Mouse (Mus musculus) intestine, postnatal 0 days (tissue): Measurements from ENCODE around the gene Il31ra. TPM values are rescaled to one million over a fixed set of nuclear protein-coding genes. Genes with fewer than 3 reads are reported as not detected.

Source experiments
- ATAC-seq: fragments of 200-750 bp; cut with Nextera tagmentation; 2 replicates; pipeline ENCODE4 v1.8.0; 2017; ENCODE audit warnings: mild to moderate bottlenecking, moderate TSS enrichment, moderate library complexity
- H3K27ac ChIP-seq: fragments of 300-500 bp; sonication (generic); 2 replicates; pipeline ENCODE4 v1.5.1; 2014; ENCODE audit warnings: mild to moderate bottlenecking, low read depth, low read length, moderate library complexity
- H3K27me3 ChIP-seq: fragments of 300-500 bp; sonication (generic); replicated peaks from 2 replicates; pipeline ENCODE4 v1.6.1; 2014; ENCODE audit warnings: low read length, mixed read lengths; ENCODE audit not compliant: control insufficient read depth, insufficient read depth
- H3K36me3 ChIP-seq: fragments of 300-500 bp; sonication (generic); 2 replicates; pipeline ENCODE4 v1.6.1; 2014; ENCODE audit warnings: mild to moderate bottlenecking, moderate library complexity; ENCODE audit not compliant: control insufficient read depth, insufficient read depth
- H3K4me1 ChIP-seq: fragments of 300-500 bp; sonication (generic); replicated peaks from 2 replicates; pipeline ENCODE4 v1.6.1; 2014; ENCODE audit warnings: antibody characterized with exemption, low read length, mixed read lengths; ENCODE audit not compliant: control insufficient read depth, insufficient read depth
- H3K4me2 ChIP-seq: fragments of 300-500 bp; sonication (generic); replicated peaks from 2 replicates; pipeline ENCODE4 v1.6.1; 2014; ENCODE audit warnings: low read depth, mild to moderate bottlenecking, moderate library complexity
- H3K4me3 ChIP-seq: fragments of 300-500 bp; sonication (generic); 2 replicates; pipeline ENCODE4 v1.5.1; 2014; ENCODE audit warnings: low read depth, low read length
- H3K9ac ChIP-seq: fragments of 300-500 bp; sonication (generic); 2 replicates; pipeline ENCODE4 v1.6.1; 2014; ENCODE audit warnings: mild to moderate bottlenecking, low read depth, low read length
- H3K9me3 ChIP-seq: fragments of 300-500 bp; sonication (generic); 2 replicates; pipeline ENCODE4 v1.6.1; 2016; ENCODE audit warnings: mixed run types; ENCODE audit not compliant: control insufficient read depth
- CTCF ChIP-seq: sonication (generic); IDR thresholded peaks from 2 replicates; pipeline ENCODE4 v1.5.1; 2016; ENCODE audit warnings: low read depth, mild to moderate bottlenecking, control low read depth, antibody characterized with exemption, moderate library complexity
- WGBS: fragments of 180-500 bp; shearing (Covaris S2); extraction: QIAGEN DNeasy Blood & Tissue Kit; methylation state at CpG from one replicate; pipeline ENCODE4 v1.1.7; 2014; 5-methylcytosine and 5-hydroxymethylcytosine counted together
- polyA plus RNA-seq: library from polyadenylated mRNA; unstranded; fragments of >200 nt; fragmentation: Nextera tagmentation; extraction: Ambion mirVana; gene quantifications from 2 replicates; pipeline ENCODE4 v1.2.1, GENCODE M21; 2015

Gene Il31ra
- polyA plus RNA-seq, 1 experiment from 2014 or later: 0.22 TPM

- Histone ChIP-seq H3K9ac (no peak overlapping the region), H3K36me3 (no peaks in the 10 kb centered on the region), H3K9me3 (no peaks in the 10 kb centered on the region), H3K4me3 (no peak overlapping the region), H3K4me1 (no peaks in the 10 kb centered on the region), H3K4me2 (no peak overlapping the region), H3K27me3 (no peaks in the 10 kb centered on the region), H3K27ac (no peak overlapping the region)
- peak; percentile 94 for TF ChIP-seq CTCF
- WGBS: 27% methylated on average over 3 of the region's 3 CpGs
- 0 out of 2 replicates have a peak, but pooled peaks have one; percentile 28 for ATAC-seq
These were observed 64.3 kb downstream of the Il31ra start for GRCm38 (mm10) chr13:112529893-112530292.

DNA sequence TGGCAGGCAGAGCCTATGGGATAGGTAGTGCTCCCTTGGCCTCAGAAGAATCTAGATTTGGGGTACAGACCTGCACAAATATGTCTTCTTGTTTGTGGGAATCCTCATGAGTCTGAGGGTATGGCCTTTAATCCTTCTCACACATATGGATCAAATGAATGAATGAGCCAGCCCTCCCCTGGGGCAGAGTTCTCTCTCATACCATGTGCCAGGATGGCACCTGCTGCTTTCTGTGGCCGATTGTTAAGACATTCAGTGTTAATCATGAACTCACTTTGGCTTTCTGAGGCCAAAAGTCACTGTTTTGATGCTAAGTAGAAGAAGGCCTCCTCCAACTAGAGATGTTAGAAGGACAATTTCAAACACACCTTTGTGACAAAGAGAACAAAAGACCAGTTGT is 67.0 kb downstream of the Il31ra start:
- 35% methylated on average over 1 of the region's 1 CpGs for WGBS
- H3K4me1 ChIP-seq: no peaks in the 10 kb centered on the region
- no peak for ATAC-seq
- H3K9ac ChIP-seq: no peak overlapping the region
- no peak overlapping the region for H3K27ac ChIP-seq
- no peak for TF ChIP-seq CTCF
- no peaks in the 10 kb centered on the region for H3K9me3 ChIP-seq
- no peaks in the 10 kb centered on the region for H3K36me3 ChIP-seq
- no peak overlapping the region for H3K4me2 ChIP-seq
- H3K27me3 ChIP-seq: no peaks in the 10 kb centered on the region
- H3K4me3 ChIP-seq: no peak overlapping the region

- ATAC-seq: no peak
- Histone ChIP-seq H3K4me1 (no peaks in the 10 kb centered on the region), H3K27me3 (no peaks in the 10 kb centered on the region), H3K27ac (no peak overlapping the region), H3K9me3 (no peaks in the 10 kb centered on the region), H3K36me3 (no peaks in the 10 kb centered on the region), H3K4me2 (no peak overlapping the region), H3K9ac (no peak overlapping the region), H3K4me3 (no peak overlapping the region)
- TF ChIP-seq CTCF: no peak
- WGBS: 65% methylated on average over 10 of the region's 10 CpGs
These were observed 70.7 kb downstream of the Il31ra start for GRCm38 (mm10) chr13:112523346-112523970.

- H3K4me1 ChIP-seq: no peaks in the 10 kb centered on the region
- H3K4me3 ChIP-seq: no peak overlapping the region
- TF ChIP-seq CTCF: no peak
- no peak overlapping the region for H3K27ac ChIP-seq
- H3K9ac ChIP-seq: no peak overlapping the region
- no peaks in the 10 kb centered on the region for H3K9me3 ChIP-seq
- ATAC-seq: no peak
- WGBS: 79% methylated on average over 3 of the region's 3 CpGs
- H3K4me2 ChIP-seq: no peak overlapping the region
- no peaks in the 10 kb centered on the region for H3K36me3 ChIP-seq
- H3K27me3 ChIP-seq: no peaks in the 10 kb centered on the region
These were observed 71.3 kb downstream of the Il31ra start for GRCm38 (mm10) chr13:112522896-112523295.

- ATAC-seq: no peak
These were observed 71.9 kb downstream of the Il31ra start for GRCm38 (mm10) chr13:112522261-112522660.

DNA sequence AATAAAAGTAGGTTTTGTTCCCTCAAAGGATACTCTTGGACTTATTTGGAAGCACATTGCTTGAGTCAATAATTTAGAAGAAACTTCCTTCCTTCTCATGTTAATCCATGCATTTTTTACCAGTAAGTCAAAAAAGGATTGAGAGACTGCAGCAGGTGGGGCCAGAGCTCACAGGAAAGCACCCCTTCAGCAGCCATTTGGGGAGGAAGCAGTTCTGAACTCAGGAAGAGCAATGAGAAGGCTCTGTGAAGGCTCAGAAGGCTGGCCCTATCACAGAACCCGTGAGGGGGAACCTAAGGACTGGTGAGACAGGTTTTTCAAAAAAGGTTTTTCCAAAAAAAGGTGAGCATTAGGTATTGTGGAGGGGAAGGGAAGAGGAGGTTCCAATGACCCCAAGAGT is 79.6 kb downstream of the Il31ra start:
- H3K4me3 ChIP-seq: no peak overlapping the region
- 49% methylated on average over 1 of the region's 1 CpGs for WGBS
- no peak for TF ChIP-seq CTCF
- no peak for ATAC-seq
- no peaks in the 10 kb centered on the region for H3K27me3 ChIP-seq
- H3K36me3 ChIP-seq: no peaks in the 10 kb centered on the region
- no peaks in the 10 kb centered on the region for H3K4me1 ChIP-seq
- H3K4me2 ChIP-seq: no peak overlapping the region
- H3K27ac ChIP-seq: no peak overlapping the region
- H3K9me3 ChIP-seq: no peaks in the 10 kb centered on the region
- no peak overlapping the region for H3K9ac ChIP-seq

More at GRCm38 (mm10) chr13:112522261-112522660, 71.9 kb downstream of the Il31ra start:
- Histone ChIP-seq H3K4me3 (no peak overlapping the region), H3K4me2 (no peak overlapping the region), H3K4me1 (no peaks in the 10 kb centered on the region), H3K9me3 (no peaks in the 10 kb centered on the region), H3K27ac (no peak overlapping the region), H3K27me3 (no peaks in the 10 kb centered on the region), H3K9ac (no peak overlapping the region), H3K36me3 (no peaks in the 10 kb centered on the region)
- no peak for TF ChIP-seq CTCF
- WGBS: 65% methylated on average over 6 of the region's 6 CpGs

DNA sequence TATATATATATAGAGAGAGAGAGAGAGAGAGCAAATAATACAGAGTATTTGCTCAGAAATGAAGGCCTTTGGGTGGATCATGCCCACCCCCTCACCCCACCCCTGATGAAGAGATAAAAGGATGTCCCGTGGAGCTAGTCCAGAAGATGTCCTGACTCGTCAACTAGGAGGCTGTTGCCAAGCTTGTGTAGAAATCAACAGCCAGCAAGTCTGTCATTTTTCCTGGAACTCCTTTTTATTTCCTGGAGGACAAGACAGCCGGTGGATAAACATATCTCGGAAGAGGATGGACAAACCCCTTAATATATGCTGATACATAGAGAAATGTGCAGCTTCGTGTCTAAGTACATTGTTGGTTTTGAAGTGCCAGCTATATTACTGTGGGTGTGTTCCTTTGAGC is 81.3 kb downstream of the Il31ra start:
- H3K4me3 ChIP-seq: no peak overlapping the region
- TF ChIP-seq CTCF: no peak
- no peak overlapping the region for H3K4me2 ChIP-seq
- H3K27ac ChIP-seq: no peak overlapping the region
- ATAC-seq: no peak
- H3K4me1 ChIP-seq: no peaks in the 10 kb centered on the region
- no peaks in the 10 kb centered on the region for H3K27me3 ChIP-seq
- H3K9ac ChIP-seq: no peak overlapping the region
- peaks cover 2% of the 10 kb centered on the region for H3K36me3 ChIP-seq
- 62% methylated on average over 5 of the region's 5 CpGs for WGBS
- H3K9me3 ChIP-seq: no peaks in the 10 kb centered on the region
